Mouse (Mus musculus) c-Kit-positive CD71-positive TER-119-negative erythroid progenitor cells, embryonic 14.5 days (primary cell): ENCODE results near the gene Mypn.

Source experiments
- DNase-seq: peaks from one replicate; pipeline ENCODE4 v3.0.0-alpha.2; 2013; ENCODE audit warnings: low read depth

Gene Mypn

DNA sequence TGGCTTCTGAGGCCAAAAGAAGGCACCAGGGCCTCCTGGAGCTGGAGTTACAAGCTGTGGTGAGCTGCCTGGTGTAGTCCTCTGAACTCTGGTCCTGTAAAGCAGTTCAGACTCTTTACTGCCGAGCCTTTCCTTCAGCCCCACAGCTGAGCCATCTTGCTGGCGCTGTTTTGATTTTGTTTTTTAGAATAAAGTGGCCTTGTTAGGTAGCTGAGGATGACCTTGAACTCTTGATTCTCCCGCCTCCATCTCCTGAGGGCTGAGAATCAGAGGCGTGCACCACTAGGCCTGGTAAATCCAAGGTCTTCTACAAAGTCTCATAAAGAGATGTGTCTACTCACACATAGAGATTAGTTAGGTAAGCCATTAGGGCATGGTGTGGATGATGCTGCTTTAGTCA, 49.0 kb downstream of the Mypn start:
- DNase-seq, result no peak

DNA sequence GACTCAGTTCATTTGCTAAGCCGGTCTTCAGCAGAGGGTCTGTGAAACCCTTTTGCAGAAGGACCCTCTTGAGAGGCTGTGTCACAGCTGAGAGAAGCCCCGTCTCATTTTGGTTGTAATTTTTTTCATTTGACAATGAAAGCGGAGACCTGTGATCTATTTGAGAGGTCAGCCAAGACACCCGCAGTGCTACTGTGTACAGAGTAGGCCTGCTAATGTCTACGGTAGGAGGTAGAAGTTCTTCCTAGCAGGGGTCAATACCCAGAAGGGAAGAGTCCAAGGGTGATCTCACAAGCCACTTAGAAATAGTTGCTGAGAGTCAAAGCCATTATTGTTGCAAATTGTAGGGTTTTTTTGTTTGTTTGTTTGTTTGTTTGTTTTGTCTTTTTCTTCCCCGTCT, 49.5 kb downstream of the Mypn start:
- no peak for DNase-seq

- DNase-seq, result peak; percentile 66
These were observed 50.2 kb downstream of the Mypn start for GRCm38 (mm10) chr10:63153563-63153962.

DNA sequence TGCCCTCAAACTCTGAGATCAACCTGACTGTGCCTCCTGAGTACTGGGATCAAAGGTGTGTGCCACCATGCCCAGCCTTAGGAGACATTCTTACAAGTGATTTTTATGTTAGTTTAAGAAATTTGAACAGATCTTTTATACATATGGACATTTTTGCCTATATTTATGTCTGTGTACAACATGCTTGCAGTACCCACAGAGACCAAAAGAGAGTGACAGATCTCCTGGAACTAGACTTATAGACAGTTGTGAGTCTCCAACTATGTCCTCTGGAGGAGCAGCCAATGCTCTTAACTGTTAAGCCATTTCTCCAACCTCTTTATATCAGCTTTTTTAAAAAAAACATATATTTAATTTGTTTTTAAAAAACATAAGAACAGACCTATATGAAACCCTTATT, 51.4 kb downstream of the Mypn start:
- DNase-seq, result no peak

DNA sequence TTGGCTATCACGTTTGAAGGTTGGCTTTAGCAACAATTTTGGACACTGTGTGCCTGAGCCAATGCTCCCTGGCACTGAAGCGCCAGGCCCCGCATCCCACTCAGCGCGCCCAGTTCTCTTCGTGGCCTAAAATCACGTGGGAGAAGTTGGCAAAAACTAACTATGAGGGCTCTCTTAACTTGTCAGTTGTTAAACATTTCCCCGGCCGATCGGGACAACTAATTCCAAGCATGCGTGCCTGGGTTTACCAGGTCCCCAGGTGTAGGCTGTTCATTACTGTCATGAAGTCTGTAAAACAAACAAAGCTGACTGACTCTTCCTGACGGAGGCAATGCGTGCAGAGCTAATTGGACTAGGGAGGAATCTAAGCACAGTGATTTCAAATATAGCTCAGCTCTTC, 61.1 kb downstream of the Mypn start:
- no peak for DNase-seq

DNA sequence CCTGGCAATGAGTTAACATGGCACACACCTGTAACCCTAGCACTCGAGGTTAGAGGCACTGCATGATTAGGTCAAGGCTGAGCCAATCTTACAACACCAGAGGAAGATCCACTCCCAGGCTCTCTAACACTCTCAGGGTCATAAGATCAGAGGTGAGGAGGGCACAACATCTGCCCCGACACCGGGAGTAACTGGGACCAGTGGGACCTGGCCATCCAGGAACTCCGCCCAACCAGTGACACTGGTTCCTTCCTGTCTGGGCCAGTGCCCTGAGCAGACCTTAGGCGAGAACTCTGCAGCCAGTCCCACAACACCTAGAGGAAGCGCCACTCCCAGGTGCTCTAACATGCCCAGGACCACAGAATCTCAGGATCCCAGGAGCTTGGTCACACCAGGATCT, 67.3 kb downstream of the Mypn start:
- no peak for DNase-seq

- DNase-seq, result no peak
These were observed 68.1 kb downstream of the Mypn start for GRCm38 (mm10) chr10:63135680-63136079.

DNA sequence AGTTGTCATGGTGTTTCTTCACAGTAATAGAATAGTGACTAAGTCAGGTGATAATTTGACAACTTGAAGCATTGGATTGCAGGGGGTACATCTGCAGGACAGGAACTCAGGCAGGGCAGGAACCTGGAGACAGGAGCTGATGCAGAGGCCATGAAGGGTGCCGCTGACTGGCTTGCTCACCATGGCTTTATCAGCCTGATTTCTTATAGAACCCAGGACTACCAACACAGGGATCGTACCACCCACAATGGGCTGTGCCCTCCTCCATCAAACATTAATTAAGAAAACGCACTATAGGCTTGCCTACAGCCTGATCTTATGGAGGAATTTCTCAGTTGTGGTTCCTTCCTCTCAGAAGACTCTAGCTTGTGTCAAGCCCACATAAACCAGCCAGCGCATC, 70.4 kb downstream of the Mypn start:
- no peak for DNase-seq

GRCm38 (mm10) chr10:63132356-63132755, 71.4 kb downstream of the Mypn start:
- DNase-seq, result no peak

DNA sequence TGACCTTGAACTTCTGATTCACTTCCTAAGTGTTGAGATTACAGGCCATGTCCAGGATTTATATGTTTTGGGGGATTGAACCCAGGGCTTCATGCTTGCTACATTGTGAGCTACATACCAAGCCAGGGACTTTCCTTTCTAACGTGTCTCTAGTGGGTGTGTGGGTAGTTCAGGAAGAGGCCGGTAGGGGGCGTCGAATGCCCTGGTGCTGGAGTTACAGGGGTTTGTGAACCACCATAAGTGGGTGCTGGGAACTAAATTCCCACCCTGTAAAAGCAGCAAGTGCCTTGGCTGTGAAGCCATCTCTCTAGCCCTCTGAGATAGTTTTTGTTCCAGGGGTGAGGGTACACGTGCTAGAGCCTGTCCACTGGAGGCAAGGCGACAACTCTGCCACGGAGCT, 73.3 kb downstream of the Mypn start:
- DNase-seq, result no peak

GRCm38 (mm10) chr10:63128256-63128655, 75.5 kb downstream of the Mypn start:
- no peak for DNase-seq

DNA sequence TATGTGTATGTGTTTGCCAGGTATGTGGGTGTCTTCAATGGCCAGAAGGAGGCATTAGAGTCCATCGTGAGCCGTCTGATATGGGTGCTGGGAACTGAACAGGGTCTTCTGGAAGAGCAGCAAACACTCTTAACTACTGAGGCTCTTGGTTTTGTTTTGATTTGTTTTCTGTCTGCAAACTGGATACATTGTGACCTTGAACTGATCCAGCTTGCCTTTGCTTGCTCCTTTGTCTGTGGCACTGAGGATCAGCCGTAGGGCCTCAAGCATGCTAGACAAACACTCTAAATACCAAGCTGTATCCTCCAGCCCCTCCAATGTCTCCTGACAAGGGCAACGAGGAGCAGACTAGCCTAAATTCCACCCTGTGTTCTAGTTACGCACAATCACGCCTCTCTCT, 76.6 kb downstream of the Mypn start:
- no peak for DNase-seq

- DNase-seq, result no peak
These were observed 77.6 kb downstream of the Mypn start for GRCm38 (mm10) chr10:63126116-63126515.

DNA sequence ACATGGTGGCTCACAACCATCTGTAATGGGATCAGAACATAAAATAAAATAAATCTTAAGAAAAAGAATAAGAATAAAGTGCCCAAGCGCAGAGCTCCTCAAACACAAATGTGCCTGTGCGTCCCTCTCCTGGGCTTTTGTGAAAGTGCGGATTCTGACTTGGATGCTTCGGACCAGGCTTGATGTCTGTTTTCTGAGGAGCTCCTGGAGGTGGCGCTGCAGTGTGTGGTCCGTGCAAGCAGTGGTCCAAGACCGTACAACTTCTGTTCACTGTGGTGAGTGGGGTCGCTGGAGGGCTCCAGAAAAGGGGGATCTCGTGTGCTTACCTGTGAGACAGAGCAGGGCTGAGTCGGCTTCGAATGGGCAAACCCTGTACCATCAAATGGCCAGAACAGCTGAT, 78.4 kb downstream of the Mypn start:
- no peak for DNase-seq

DNA sequence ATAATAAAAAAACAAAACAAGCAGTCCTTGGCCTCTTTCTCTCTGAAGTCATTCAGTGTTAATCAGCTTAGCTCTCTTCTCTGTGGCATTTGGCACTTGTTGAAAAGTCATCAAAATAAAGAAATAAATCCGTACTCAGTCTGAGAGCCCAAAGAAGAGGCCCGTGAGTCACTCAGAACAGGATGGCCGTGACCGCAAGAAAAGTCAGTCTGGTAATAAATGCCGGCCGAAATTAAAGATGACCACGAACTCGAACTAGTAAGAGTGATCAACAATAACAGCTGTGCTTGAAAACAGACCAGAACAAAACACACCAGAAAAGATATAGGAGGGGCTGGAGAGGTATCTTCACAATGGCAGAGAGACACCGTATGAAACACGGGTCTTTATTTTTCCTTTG, 79.7 kb downstream of the Mypn start:
- DNase-seq, result no peak

- no peak for DNase-seq
These were observed 80.6 kb downstream of the Mypn start for GRCm38 (mm10) chr10:63123141-63123540.

DNA sequence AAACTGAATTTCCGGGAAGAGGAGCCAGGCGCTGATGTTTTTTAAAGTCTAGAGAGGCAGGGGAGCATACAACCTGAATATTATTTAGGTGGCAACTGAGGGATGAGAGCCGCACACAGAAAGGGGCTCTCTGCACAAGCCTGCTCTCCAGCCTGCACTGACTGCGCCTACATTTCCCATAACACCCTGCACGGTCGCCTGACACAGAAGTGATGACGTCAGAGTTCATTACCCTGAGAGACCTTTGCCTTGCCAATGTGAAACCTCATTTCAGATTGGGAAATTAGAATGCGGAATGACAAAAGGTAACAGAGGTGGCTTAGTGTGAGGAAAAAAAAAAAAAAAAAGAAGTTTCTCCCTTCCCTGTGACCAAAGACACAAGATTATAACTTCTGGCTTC, 81.2 kb downstream of the Mypn start:
- DNase-seq, result no peak

DNA sequence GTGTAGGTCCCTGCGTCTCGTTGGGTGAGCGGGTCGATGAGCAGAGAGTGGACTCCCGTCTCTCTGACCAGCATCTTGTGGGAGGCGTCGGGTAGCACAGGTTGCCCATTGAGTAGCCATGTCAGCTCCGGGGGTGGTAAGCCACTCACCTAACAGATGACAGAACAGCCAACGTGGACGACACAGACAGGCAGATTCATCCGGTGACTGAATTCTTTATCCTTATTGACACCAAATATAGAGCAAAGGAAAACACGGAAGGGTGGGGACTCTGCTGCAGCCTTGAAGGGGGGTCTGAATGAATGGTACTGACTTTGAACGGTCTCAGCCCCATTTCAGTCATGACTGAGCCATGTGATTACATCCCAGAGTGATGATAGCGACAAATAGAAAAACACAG, 81.8 kb downstream of the Mypn start:
- DNase-seq, result no peak

GRCm38 (mm10) chr10:63119916-63120315, 83.8 kb downstream of the Mypn start:
- DNase-seq, result no peak

- DNase-seq, result no peak
These were observed 86.2 kb downstream of the Mypn start for GRCm38 (mm10) chr10:63117583-63117982.

GRCm38 (mm10) chr10:63116376-63116775, 87.4 kb downstream of the Mypn start:
- no peak for DNase-seq

DNA sequence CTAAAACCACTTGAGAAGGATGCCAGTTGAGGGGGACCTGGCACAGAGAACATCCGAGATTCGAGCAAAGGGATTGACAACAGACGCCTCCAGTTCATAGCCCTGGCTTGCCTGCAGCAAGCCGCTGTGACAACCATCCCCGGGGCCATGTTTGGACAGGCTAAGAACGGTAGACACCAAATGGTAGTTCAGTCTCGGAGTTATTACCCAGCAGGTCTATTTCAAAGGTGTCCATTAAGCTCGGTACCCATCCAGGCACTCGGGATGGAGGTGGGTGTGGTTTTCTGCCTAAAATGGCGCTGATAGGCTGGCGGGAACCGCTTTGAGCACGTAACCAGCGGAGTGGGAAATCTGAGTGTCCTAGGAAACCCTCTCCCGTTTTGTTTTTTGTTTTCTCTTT, 87.9 kb downstream of the Mypn start:
- no peak for DNase-seq

DNA sequence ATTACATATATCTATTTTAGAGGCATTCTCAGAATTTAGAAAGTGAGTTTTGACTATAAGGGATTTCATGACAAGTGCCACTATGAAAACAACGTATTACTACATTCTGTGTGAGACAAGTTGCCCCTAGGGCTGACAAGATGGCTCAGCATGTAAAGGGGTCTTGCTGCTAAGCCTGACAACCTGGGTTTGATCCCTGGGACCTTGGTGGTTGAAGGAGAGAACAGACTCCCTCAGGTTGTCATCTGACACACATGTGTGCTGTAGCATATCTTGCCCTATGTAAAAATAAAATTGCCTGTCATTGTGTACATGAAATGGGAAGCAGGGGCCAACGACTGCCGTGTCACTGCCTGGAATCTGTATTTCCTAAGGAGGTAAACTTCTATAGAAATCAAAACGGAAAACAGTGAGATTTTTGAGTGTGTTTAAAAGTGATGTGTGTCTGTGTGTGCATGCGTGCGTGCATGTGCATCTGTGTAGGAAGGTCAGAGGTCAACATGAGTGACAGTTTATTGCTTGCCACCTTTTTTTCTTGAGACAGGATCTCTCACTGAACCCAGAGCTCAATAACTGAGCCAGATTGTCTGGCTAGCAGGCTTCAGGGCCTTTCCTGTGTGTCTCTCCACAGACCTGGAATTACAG, 89.9 kb downstream of the Mypn start:
- no peak for DNase-seq

- DNase-seq, result peak; percentile 37
These were observed 90.6 kb downstream of the Mypn start for GRCm38 (mm10) chr10:63113027-63113604.
